Mouse (Mus musculus): ENCODE measurements around the gene Crbn. TPM values are rescaled to one million over a fixed set of nuclear protein-coding genes. Genes with fewer than 3 reads are reported as not detected.

Gene Crbn
- total RNA-seq, 1 experiment from 2014 or later = 50.4 TPM

GRCm38 (mm10) chr6:106765892-106766291 is 34.0 kb downstream of the Crbn start:
- DNase-seq = no peak

GRCm38 (mm10) chr6:106761486-106761885 is 38.4 kb downstream of the Crbn start:
- DNase-seq = no peak

- no peak for DNase-seq
Measured at GRCm38 (mm10) chr6:106760473-106761218, 39.2 kb downstream of the Crbn start.

- DNase-seq = no peak
Measured at GRCm38 (mm10) chr6:106758299-106758698, 41.6 kb downstream of the Crbn start.

GRCm38 (mm10) chr6:106750291-106750690 is 49.6 kb downstream of the Crbn start:
- DNase-seq = no peak

GRCm38 (mm10) chr6:106748887-106749388 is 50.9 kb downstream of the Crbn start, which contains the start of gene Il5ra:
Gene Il5ra, minus strand, starts transcription at chr6:106749037.
- DNase-seq = no peak

GRCm38 (mm10) chr6:106747804-106748203 is 52.1 kb downstream of the Crbn start:
- no peak for DNase-seq

- no peak for DNase-seq
Measured at GRCm38 (mm10) chr6:106747251-106747650, 52.6 kb downstream of the Crbn start.

GRCm38 (mm10) chr6:106745673-106746394 is 54.0 kb downstream of the Crbn start:
- no peak for DNase-seq

- DNase-seq = no peak
Measured at GRCm38 (mm10) chr6:106743556-106744233, 56.2 kb downstream of the Crbn start.

GRCm38 (mm10) chr6:106740244-106740825 is 59.5 kb downstream of the Crbn start:
- DNase-seq = no peak

GRCm38 (mm10) chr6:106738229-106738628 is 61.6 kb downstream of the Crbn start:
- no peak for DNase-seq

GRCm38 (mm10) chr6:106732563-106732962 is 67.3 kb downstream of the Crbn start:
- no peak for DNase-seq

Other genes starting within 250 kb of the Crbn start
- 0.22 and 0.41 TPM in 2 replicates for gene Il5ra, start 51.0 kb downstream of the Crbn start, total RNA-seq (2021)
- 52.6 and 55.7 TPM in 2 replicates for gene Trnt1, start 31.0 kb downstream of the Crbn start, total RNA-seq (2021)

Measured in adrenal gland, postnatal 14 days (tissue).